8 mouse cellular contexts compared by ENCODE assay signal in the genomic region with DNA sequence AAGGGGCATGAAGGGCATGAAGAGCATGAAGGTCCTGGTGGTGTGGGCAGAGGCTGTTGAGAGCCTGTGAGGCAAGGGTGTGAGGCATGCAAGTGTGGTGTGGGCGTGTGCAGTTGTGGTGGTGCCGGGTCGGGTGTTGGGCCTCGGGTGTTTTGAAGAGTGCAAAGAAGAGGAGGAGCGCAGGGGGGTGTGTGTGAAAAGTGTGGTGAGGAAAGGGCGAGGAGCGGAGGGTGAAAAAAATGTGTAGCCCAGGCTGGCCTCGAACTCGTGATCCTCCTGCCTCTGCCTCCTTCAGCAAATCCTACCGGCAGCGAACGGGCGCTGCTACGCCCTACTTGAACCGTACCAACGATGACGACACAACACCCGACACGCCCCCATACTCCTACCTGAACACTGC. TPM values are rescaled to one million over a fixed set of nuclear protein-coding genes. Genes with fewer than 3 reads are reported as not detected.
DNase-seq lines count a peak whose midpoint lies in the region; ATAC-seq and TF ChIP-seq lines count a peak whose summit lies in the region.
"Not testable (repeated sequence)": the region's sequence is repeated elsewhere in the genome, so short reads cannot be mapped to it uniquely, and the experiment has no call there.
"Had no signal": no experiment of that assay in that cellular context is flagged by ENCODE, and none has a peak within 500 bp of the region (broad histone marks: within the 10 kb centered on the region; RNA-seq: fewer than 3 reads in every experiment).

No protein-coding gene starts in this region.

- H3K9me3 ChIP-seq in embryonic facial prominence, embryonic 13.5 days; liver, embryonic 12.5 days (replicated peaks); midbrain, embryonic 11.5 days (ENCODE audit: control insufficient read depth, low read length): not testable (repeated sequence)

- 56% methylated on average over 9 of the region's 19 CpGs for WGBS in embryonic facial prominence, embryonic 13.5 days
- WGBS in liver, embryonic 12.5 days (ENCODE audit: insufficient replicate concordance), result 31% methylated on average over 9 of the region's 19 CpGs
- 71% methylated on average over 7 of the region's 19 CpGs for WGBS in midbrain, embryonic 11.5 days

- not testable (repeated sequence) for H3K4me1 ChIP-seq in embryonic facial prominence, embryonic 13.5 days; liver, embryonic 12.5 days; midbrain, embryonic 11.5 days (ENCODE audit: control insufficient read depth, insufficient read depth, low read length)

- peak overlapping the region; percentile 51 for H3K4me2 ChIP-seq in embryonic facial prominence, embryonic 13.5 days
- peak overlapping the region; percentile 50 for H3K4me2 ChIP-seq in liver, embryonic 12.5 days
- H3K4me2 ChIP-seq in midbrain, embryonic 11.5 days, result not testable (repeated sequence)

- H3K4me3 ChIP-seq in embryonic facial prominence, embryonic 13.5 days, result peak overlapping the region; percentile 29
- H3K4me3 ChIP-seq in gastrocnemius, adult 2 months, result peak overlapping the region; percentile 36; the same call in 1 of the 2 replicates
- peak overlapping the region; percentile 27 for H3K4me3 ChIP-seq in liver, embryonic 12.5 days
- not testable (repeated sequence) for H3K4me3 ChIP-seq in midbrain, embryonic 11.5 days (ENCODE audit: low read depth, low read length)

- intact Hi-C loops in gastrocnemius, adult 2 months (cut with DNase I), result not testable (repeated sequence)

- not testable (repeated sequence) for H3K27me3 ChIP-seq in embryonic facial prominence, embryonic 13.5 days; liver, embryonic 12.5 days (replicated peaks); midbrain, embryonic 11.5 days (ENCODE audit: control insufficient read depth, insufficient read depth, low read length); splenic B cell, adult 2 months (ENCODE audit: control insufficient read depth, insufficient read depth, low read length, poor library complexity, severe bottlenecking)

- H3K9ac ChIP-seq in embryonic facial prominence, embryonic 13.5 days; liver, embryonic 12.5 days; midbrain, embryonic 11.5 days (ENCODE audit: low read length): not testable (repeated sequence)

- peak; percentile 66 for DNase-seq in adipocyte (ENCODE audit: low spot score)
- not testable (repeated sequence) for DNase-seq in gastrocnemius, adult 2 months
- DNase-seq in midbrain, embryonic 11.5 days (ENCODE audit: low spot score, missing footprints), result peak; percentile 66
- DNase-seq in splenic B cell, adult 2 months (ENCODE audit: low read depth, low spot score), result peak; percentile 49

- not testable (repeated sequence) for H3K27ac ChIP-seq in embryonic facial prominence, embryonic 13.5 days; gastrocnemius, adult 2 months; liver, embryonic 12.5 days; midbrain, embryonic 11.5 days (ENCODE audit: low read depth, low read length)

- H3K36me3 ChIP-seq in embryonic facial prominence, embryonic 13.5 days; liver, embryonic 12.5 days; midbrain, embryonic 11.5 days (ENCODE audit: control insufficient read depth, insufficient read depth, low read length); splenic B cell, adult 2 months (ENCODE audit: control insufficient read depth, insufficient read depth, low read length, poor library complexity, severe bottlenecking): not testable (repeated sequence)

- ATAC-seq in embryonic facial prominence, embryonic 13.5 days (ENCODE audit: insufficient number of reproducible peaks, insufficient read depth, low FRiP score, low TSS enrichment, low read depth); liver, embryonic 12.5 days; midbrain, embryonic 11.5 days (ENCODE audit: low FRiP score): not testable (repeated sequence)
- ATAC-seq in inflammation-experienced regulatory T-cells, adult 6 months, result peak; percentile 63

- TF ChIP-seq CTCF in gastrocnemius, adult 2 months (IDR thresholded peaks at IDR 0.05), result not testable (repeated sequence)

RNA-seq across cellular contexts. Expression of gene Pdia4, which starts 41.5 kb away (rescaled TPM):
- polyA plus RNA-seq in embryonic facial prominence, embryonic 13.5 days (2015; fragmentation: Nextera tagmentation; extraction: Ambion mirVana), result 274 and 286 TPM in 2 replicates
- total RNA-seq in gastrocnemius, adult 2 months (2021), result 10 to 100 TPM; 11.2 to 18.9 TPM
- 100 to 1,000 TPM; 141 to 180 (median 169) TPM for polyA plus RNA-seq in inflammation-experienced regulatory T-cells, adult 6 months (2017; shearing (Covaris generic))
- polyA plus RNA-seq in liver, embryonic 12.5 days (2016; fragmentation: Nextera tagmentation; extraction: Ambion mirVana), result 142 and 147 TPM in 2 replicates
- polyA plus RNA-seq in midbrain, embryonic 11.5 days (2014; fragmentation: Nextera tagmentation; extraction: Ambion mirVana), result 258 and 263 TPM in 2 replicates

RNA-seq across cellular contexts. Expression of gene Zfp786, which starts 58.9 kb away (rescaled TPM):
- 5.7 and 6.0 TPM in 2 replicates for polyA plus RNA-seq in embryonic facial prominence, embryonic 13.5 days (2015; fragmentation: Nextera tagmentation; extraction: Ambion mirVana)
- 1 to 10 TPM in 1 of 2 experiments, under 1 TPM in 1; 0.42 to 1.2 TPM for total RNA-seq in gastrocnemius, adult 2 months (2021)
- under 1 TPM in 2 of 3 experiments, not detected in 1; 0.11 to 0.34 TPM for polyA plus RNA-seq in inflammation-experienced regulatory T-cells, adult 6 months (2017; shearing (Covaris generic))
- 0.99 and 1.0 TPM in 2 replicates for polyA plus RNA-seq in liver, embryonic 12.5 days (2016; fragmentation: Nextera tagmentation; extraction: Ambion mirVana)
- polyA plus RNA-seq in midbrain, embryonic 11.5 days (2014; fragmentation: Nextera tagmentation; extraction: Ambion mirVana), result 7.0 and 8.1 TPM in 2 replicates
- polyA plus RNA-seq: activated CD4-positive, CD25-positive, alpha-beta regulatory T cell, adult 4 months had no signal
